Mouse (Mus musculus) left cerebral cortex, postnatal 36 days (tissue): ENCODE data around the gene Grap. TPM values are rescaled to one million over a fixed set of nuclear protein-coding genes. Genes with fewer than 3 reads are reported as not detected.
"Not testable (repeated sequence)": the region's sequence is repeated elsewhere in the genome, so short reads cannot be mapped to it uniquely, and the experiment has no call there.

Source experiments
- DNase-seq, 2 experiments: peaks; one replicate each; pipeline ENCODE4 v3.0.0; 2021 to 2022; ENCODE audit warnings: low spot score in 2 of 2, mixed read lengths in 1 of 2
- intact Hi-C: fragments of 180-260 bp; cut with DNase I; formaldehyde crosslinking; loops from one replicate; pipeline ENCODE4 v1.15.1; 2025
- total RNA-seq, 2 experiments: library from RNA; stranded (reverse); gene quantifications; 2 replicates each; pipeline ENCODE4 v1.2.3; 2021

Gene Grap
- total RNA-seq, 2 experiments from 2014 or later: 5.2 to 5.5 TPM

DNA sequence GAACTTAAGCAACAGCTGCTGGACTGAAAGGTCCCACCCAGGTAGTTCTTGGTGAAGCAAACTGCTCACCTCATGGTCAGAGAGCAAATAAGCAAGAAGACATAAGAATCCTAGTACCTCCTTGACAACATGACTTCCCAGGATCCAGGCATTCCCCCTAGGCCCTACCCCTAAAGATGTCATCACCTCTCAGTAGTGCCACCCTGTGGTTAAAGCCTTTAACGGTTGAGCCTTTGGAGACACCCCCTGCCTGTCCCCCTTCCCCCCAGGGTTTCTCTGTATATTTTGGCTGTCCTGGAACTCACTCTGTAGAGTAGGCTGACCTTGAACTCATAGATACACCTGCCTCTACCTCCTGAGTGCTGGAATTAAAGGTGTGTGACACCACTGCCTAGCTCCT is 15.7 kb upstream of the Grap start:
- intact Hi-C loops: no loop called here
- no peak for DNase-seq

- no peak for DNase-seq
- intact Hi-C loops: no loop called here
These were observed 15.2 kb upstream of the Grap start for GRCm38 (mm10) chr11:61637856-61638255.

- intact Hi-C loops: no loop called here
- no peak for DNase-seq
These were observed 14.1 kb upstream of the Grap start for GRCm38 (mm10) chr11:61638764-61639536.

DNA sequence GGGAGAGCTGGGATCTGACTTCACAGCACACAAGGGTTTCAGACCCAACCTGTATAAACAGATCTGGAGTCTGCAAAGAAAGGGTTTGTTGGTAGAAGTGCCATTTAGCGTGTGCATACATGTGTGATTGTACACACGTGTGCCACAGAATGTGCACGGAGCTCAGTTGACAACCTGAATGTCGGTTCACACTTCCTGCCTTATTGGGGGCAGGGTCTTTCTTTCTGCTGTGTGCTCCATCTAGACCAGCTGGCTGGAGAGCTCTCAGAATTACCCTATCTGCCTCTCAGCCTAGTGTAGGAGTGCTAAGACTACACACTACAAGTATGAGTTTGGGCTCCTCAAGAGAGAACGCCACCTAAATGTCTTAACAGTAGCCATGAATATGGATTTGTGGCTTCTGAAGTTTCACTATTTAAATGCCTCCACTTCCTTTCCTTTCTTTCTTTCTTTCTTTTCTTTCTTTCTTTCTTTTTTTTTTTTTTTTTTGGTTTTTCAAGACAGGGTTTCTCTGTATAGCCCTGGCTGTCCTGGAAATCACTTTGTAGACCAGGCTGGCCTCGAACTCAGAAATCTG is 13.4 kb upstream of the Grap start:
- DNase-seq: no peak
- intact Hi-C loops: no loop called here

DNA sequence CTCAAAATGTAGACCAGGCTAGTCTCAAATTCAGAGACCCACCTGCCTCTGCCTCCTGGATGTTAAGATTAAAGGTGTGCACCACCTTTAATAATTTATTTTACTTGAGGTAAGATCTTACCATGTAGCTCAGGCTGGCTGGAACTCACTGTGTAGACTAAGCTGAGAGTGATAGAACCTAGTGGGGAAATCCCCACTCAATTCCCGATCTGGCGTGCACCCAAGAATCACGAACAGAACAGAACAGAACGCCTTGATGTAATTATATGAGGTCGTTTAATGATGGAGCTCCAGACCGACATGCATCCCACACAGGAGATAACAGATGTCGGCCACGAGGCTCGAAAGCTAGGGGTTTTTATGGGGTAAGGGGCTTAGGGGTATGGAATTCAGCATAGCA is 12.5 kb upstream of the Grap start:
- intact Hi-C loops, DNase-seq: not testable (repeated sequence)

GRCm38 (mm10) chr11:61642106-61642505 is 11.0 kb upstream of the Grap start:
- DNase-seq: no peak
- intact Hi-C loops: no loop called here

DNA sequence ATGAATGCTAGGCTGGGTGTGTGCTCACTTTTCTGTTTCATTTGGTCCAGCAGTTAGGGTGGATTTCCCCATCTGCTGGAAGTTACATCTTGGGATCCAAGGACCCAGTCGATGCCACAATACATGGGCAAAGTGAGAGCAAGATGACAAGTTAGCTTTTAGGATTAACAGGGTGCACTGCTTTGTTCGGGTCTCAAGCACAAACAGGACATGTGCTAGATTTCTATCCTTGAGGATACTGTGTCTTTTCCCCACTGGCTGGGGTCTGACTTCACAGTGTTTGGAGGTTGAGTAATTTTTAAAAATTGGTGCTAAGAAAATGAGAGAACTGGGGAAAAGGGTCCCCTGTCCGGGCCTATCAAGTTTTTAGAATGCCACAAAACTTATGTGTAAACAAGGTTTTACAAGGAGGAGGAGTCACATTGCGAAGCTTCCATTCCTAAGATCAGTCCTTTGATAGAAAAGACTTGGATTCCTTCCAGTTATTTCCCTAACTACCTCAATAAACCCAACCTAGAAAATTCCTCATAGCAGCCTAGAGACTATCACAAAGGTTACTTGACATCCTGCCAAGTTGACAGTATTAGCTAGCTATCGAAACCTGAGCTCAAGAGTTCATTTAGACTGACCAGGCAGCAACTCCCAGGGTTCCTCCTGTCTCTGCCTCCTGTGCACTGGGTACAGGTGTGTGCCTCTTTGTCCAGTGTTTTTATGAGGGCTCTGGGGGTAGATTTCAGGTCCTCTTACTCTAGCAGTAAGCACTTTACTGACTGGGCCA is 9.7 kb upstream of the Grap start:
- intact Hi-C loops: no loop called here
- DNase-seq: no peak

- intact Hi-C loops: no loop called here
- peak; percentile 59 to 67 for DNase-seq
These were observed 8.3 kb upstream of the Grap start for GRCm38 (mm10) chr11:61644576-61645326.

DNA sequence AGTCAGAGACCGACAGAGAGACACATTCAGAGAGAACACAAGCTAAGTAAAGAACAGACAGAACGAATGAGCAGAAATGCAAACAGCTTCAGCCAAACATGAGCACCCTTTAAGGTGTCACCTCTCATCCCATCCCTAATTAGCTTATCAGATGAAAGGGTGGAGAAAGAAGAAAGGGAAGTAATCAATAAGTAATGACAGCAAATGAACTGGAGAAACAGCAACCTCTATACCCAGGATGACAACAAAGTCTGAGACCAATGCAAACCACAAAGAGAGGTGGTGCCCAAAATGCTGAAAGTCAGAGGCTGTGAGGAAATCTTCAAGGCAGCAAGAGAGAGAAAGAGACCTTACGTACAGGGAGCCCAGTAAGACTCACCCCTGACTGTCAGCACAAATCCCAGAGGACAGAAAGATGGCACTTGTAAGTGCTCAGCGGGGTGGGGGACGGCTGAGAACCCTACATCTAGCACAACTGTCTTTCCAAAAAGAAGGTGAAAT is 7.7 kb upstream of the Grap start:
- intact Hi-C loops: no loop called here
- no peak for DNase-seq

DNA sequence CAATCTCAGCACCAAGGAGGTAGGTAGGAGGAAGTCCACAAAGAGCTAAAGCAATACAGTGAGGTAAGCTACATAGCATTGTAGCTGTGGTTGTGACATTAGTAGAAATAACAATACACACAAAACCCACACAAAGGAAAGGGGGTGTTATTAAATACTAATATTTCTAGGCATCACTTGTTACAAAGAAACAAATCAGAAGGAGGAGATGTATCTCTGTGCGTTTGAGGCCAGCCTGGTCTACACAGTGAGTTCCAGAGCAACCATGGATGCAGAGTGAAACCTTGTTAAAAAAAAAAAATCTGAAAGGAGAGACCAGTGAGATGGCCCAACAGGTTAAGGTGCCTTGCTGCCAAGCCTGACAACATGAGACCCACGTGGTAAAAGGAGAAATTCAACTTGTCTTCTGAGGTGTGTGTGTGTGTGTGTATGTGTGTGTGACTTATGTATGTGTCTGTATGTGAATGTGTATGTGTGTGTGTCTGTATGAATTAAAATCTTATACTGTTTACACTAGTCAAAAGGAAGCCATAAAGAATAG is 6.5 kb upstream of the Grap start:
- DNase-seq: no peak
- intact Hi-C loops: no loop called here

- DNase-seq: no peak
- intact Hi-C loops: no loop called here
These were observed 5.8 kb upstream of the Grap start for GRCm38 (mm10) chr11:61647110-61647910.

GRCm38 (mm10) chr11:61647956-61648748 is 4.9 kb upstream of the Grap start:
- no peak for DNase-seq
- intact Hi-C loops: no loop called here

GRCm38 (mm10) chr11:61648749-61649115 is 4.3 kb upstream of the Grap start:
- DNase-seq: peak; percentile 59 to 75
- intact Hi-C loops: no loop called here

- DNase-seq: no peak
These were observed 3.9 kb upstream of the Grap start for GRCm38 (mm10) chr11:61649163-61649580.

DNA sequence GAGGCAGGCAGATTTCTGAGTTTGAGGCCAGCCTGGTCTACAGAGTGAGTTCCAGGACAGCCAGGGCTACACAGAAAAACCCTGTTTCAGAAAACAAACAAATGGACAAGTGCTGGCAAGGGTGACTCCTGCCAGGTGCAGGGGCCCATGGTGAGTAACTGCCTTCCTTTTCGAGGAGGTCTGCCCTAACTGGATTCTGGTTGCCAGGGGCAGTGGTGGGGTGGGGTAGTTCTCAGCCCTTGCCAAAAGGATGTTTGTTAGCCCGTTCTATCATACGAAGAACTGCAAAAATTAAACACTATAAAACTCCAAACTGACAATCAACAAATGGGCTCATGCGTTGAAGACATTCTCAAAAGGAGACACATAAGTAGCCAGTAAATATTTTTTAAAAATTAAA is 3.4 kb upstream of the Grap start:
- DNase-seq: no peak
- intact Hi-C loops: no loop called here

More at GRCm38 (mm10) chr11:61649163-61649580, 3.9 kb upstream of the Grap start:
- intact Hi-C loops: no loop called here

DNA sequence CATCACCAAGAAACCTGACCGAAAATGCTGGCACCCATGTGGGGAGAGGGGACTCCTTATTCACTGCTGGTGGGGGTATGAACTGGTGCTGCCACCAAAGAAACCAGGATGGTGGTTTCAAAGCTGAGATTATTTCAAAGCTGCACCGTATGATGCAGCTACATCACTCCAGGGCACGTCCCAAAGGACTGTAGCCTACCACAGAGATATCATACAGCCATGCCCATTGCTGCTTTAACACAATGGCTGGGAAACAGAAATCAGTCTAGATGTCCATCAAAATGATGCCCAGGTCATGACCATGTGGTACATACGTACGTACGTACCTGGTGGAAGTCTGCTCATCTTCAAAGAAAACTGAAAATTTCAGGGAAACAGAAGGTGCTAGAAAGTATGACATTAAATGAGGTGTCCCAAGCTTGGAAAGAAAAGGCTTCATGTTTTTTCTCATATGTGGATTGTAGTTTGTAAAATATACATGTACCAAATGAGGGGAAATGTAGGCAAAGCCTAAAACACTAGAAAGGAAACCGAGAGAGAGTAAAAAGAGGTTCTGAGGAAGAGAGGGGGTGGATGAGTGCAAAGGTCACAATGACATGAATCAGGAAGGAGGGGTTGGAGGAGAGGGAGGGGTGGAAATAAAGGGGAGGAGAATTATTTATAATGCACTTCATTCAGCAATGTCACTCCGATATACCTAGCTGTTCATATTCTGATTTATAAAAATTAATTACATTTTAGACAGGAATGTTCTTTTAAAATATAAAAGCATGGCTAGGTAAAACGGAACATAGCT is 2.4 kb upstream of the Grap start:
- no peak for DNase-seq
- intact Hi-C loops: no loop called here

DNA sequence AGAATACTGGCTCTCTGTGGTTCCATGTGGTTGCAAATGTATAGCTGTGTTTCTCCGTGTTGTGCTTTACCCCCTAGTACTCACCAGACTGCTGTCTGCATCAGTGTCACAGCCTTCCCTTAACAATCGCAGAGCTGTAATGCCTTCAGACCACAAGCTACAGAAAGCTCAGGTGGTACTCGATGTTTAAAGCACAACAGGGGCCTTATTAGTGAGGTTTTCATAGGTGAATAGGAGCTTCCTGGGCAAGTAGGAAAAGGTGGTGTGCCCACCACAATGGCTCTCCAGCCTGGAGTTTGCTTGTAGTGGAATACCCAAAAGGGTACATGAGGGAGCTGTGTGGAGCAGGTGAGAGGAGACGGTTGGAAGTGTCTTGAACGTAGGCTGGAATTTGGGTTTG is 849 bp upstream of the Grap start:
- intact Hi-C loops: no loop called here

More for the DNA sequence above, 849 bp upstream of the Grap start:
- no peak for DNase-seq
